Mouse (Mus musculus) brain, embryonic 14.5 days (tissue): ENCODE measurements at regions not wholly inside any gene's neighbourhood (a gene's known extent, or its start where the extent isn't known, plus 50 kb on each side); places are given as distances from the start of the nearest gene placed in this dataset.

ENCODE experiments used
- CTCF ChIP-seq: fragments of 200-500 bp; IDR thresholded peaks from 2 replicates; pipeline ENCODE4 v1.5.1; 2012; ENCODE audit warnings: inconsistent platforms, mild to moderate bottlenecking, moderate library complexity, borderline replicate concordance; ENCODE audit not compliant: insufficient read depth, insufficient read length; ENCODE audit errors: extremely low read depth
- POLR2A ChIP-seq: fragments of 200-500 bp; IDR thresholded peaks from 2 replicates; pipeline ENCODE4 v1.6.1; 2012; ENCODE audit warnings: mild to moderate bottlenecking, inconsistent platforms, borderline replicate concordance; ENCODE audit not compliant: poor library complexity, insufficient read depth, insufficient read length, severe bottlenecking; ENCODE audit errors: extremely low read depth

DNA sequence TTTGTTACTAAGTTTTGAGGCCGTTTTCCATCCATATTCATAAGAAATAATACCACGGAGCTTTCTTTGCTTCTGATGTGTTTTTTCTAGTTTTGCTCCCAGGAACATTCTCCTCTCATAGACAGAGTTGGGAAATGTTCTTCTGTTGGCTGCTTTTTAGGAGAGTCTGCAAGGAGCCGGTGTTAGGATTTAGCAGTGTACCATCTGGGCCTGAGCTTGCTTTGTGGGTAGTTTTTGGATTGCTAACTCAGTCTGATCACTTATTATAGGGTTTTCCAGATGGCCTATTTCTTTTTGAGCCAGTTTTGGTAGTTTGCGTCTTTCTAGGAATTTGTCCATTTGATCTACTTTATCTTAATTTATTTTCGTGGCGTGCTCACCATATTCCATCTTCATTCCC lies 108.4 kb downstream of the Cmpk2 start:
- TF ChIP-seq CTCF: no peak
- no peak for TF ChIP-seq POLR2A
